Mouse (Mus musculus) myocyte (in vitro differentiated cells): Measurements from ENCODE around the gene Cybrd1. TPM values are rescaled to one million over a fixed set of nuclear protein-coding genes. Genes with fewer than 3 reads are reported as not detected.

ENCODE experiments used
- H3K27me3 ChIP-seq: one replicate; pipeline ENCODE4 v1.6.1; 2011; ENCODE audit not compliant: control insufficient read depth, insufficient read depth, insufficient read length
- H3K36me3 ChIP-seq: one replicate; pipeline ENCODE4 v1.6.1; 2011; ENCODE audit not compliant: control insufficient read depth, insufficient read depth
- H3K4me2 ChIP-seq: one replicate; pipeline ENCODE4 v1.6.1; 2011; ENCODE audit warnings: low read depth, control low read depth
- H3K4me3 ChIP-seq: one replicate; pipeline ENCODE4 v1.5.1; 2011; ENCODE audit warnings: mild to moderate bottlenecking, control low read depth, moderate library complexity
- H3K79me2 ChIP-seq: one replicate; pipeline ENCODE4 v1.6.1; 2011; ENCODE audit not compliant: control insufficient read depth, insufficient read depth
- H3ac ChIP-seq: one replicate; pipeline ENCODE4 v1.6.1; 2011; ENCODE audit not compliant: control insufficient read depth, insufficient read length
- CEBPB ChIP-seq: IDR thresholded peaks from 2 replicates; pipeline ENCODE4 v1.6.1; 2011; ENCODE audit warnings: mild to moderate bottlenecking, moderate library complexity; ENCODE audit not compliant: poor library complexity, insufficient read depth, severe bottlenecking
- E2F4 ChIP-seq: IDR thresholded peaks from one replicate; pipeline ENCODE4 v1.6.1; 2011; ENCODE audit warnings: mild to moderate bottlenecking, control low read depth, moderate library complexity; ENCODE audit not compliant: insufficient read depth
- MAX ChIP-seq: IDR thresholded peaks from one replicate; pipeline ENCODE4 v1.6.1; 2011; ENCODE audit warnings: low read depth, mild to moderate bottlenecking, control low read depth
- MYOD1 ChIP-seq, 3 experiments: IDR thresholded peaks; one replicate each; pipeline ENCODE4 v1.6.1; 2011; ENCODE audit warnings: control low read depth in 2 of 3, low read depth in 2 of 3, mild to moderate bottlenecking in 2 of 3, moderate library complexity in 1 of 3; ENCODE audit not compliant: insufficient read length in 2 of 3, control insufficient read depth in 1 of 3
- MYOG ChIP-seq, 3 experiments: IDR thresholded peaks; one replicate each; pipeline ENCODE4 v1.6.1; 2011; ENCODE audit warnings: control low read depth in 2 of 3, low read depth in 2 of 3, mild to moderate bottlenecking in 2 of 3; ENCODE audit not compliant: insufficient read length in 2 of 3, control insufficient read depth in 1 of 3, insufficient read depth in 1 of 3
- POLR2A ChIP-seq: IDR thresholded peaks from one replicate; pipeline ENCODE4 v1.6.1; 2011; ENCODE audit warnings: low read depth, mild to moderate bottlenecking, control low read depth, moderate library complexity; ENCODE audit not compliant: insufficient read length
- POLR2AphosphoS2 ChIP-seq: IDR thresholded peaks from one replicate; pipeline ENCODE4 v1.6.1; 2011; ENCODE audit warnings: low read depth, control low read depth; ENCODE audit not compliant: insufficient read length
- REST ChIP-seq: IDR thresholded peaks from one replicate; pipeline ENCODE4 v1.6.1; 2011; ENCODE audit warnings: mild to moderate bottlenecking, control low read depth, moderate library complexity; ENCODE audit not compliant: insufficient read depth, insufficient read length
- SRF ChIP-seq: IDR thresholded peaks from one replicate; pipeline ENCODE4 v1.6.1; 2011; ENCODE audit warnings: low read depth; ENCODE audit not compliant: control insufficient read depth, insufficient read length
- TCF12 ChIP-seq: IDR thresholded peaks from one replicate; pipeline ENCODE4 v1.6.1; 2011; ENCODE audit warnings: mild to moderate bottlenecking, control low read depth; ENCODE audit not compliant: poor library complexity, insufficient read depth, severe bottlenecking
- TCF3 ChIP-seq: IDR thresholded peaks from one replicate; pipeline ENCODE4 v1.6.1; 2011; ENCODE audit warnings: low read depth, control low read depth; ENCODE audit not compliant: insufficient read length
- USF1 ChIP-seq: IDR thresholded peaks from one replicate; pipeline ENCODE4 v1.6.1; 2011; ENCODE audit warnings: low read depth, mild to moderate bottlenecking, control low read depth, moderate library complexity
- polyA plus RNA-seq: library from polyadenylated mRNA; unstranded; fragments of >200 nt; fragmentation: generic; extraction: Trizol; gene quantifications from one replicate; pipeline ENCODE4 v1.2.1, GENCODE M21; 2012; ENCODE audit warnings: missing spikeins

The Cybrd1 gene
- polyA plus RNA-seq, result 0.02 TPM

- H3K79me2 ChIP-seq, result no peaks in the 10 kb centered on the region
- H3K4me2 ChIP-seq, result no peak within 1 kb of the TSS
- no peaks in the 10 kb centered on the region for H3K36me3 ChIP-seq
- no peak for TF ChIP-seq USF1
- H3K4me3 ChIP-seq, result no peak within 1 kb of the TSS
- H3K27me3 ChIP-seq, result no peaks in the 10 kb centered on the region
- H3ac ChIP-seq, result no peak within 1 kb of the TSS
These were observed at the start of gene Cybrd1 for GRCm38 (mm10) chr2:71117797-71118708. Gene Cybrd1 (plus strand): TSS chr2:71117923.

- Histone ChIP-seq H3K79me2 (no peaks in the 10 kb centered on the region), H3K4me3 (no peak overlapping the region), H3K4me2 (no peak overlapping the region), H3ac (no peak overlapping the region), H3K27me3 (no peaks in the 10 kb centered on the region), H3K36me3 (peaks cover 3% of the 10 kb centered on the region)
- TF ChIP-seq CEBPB (no peak), SRF (no peak), MAX (no peak), TCF3 (no peak), E2F4 (no peak), REST (no peak), POLR2A (no peak), USF1 (no peak), MYOD1 (IDR thresholded peaks at IDR 0.05; ENCODE audit: control insufficient read depth in 1 of 3, insufficient read length in 2 of 3, low read depth in 2 of 3) (no peak), TCF12 (no peak), MYOG (IDR thresholded peaks at IDR 0.05; ENCODE audit: control insufficient read depth in 1 of 3, insufficient read depth in 1 of 3, insufficient read length in 2 of 3, low read depth in 2 of 3) (no peak), POLR2AphosphoS2 (no peak)
These were observed 46.1 kb upstream of the Cybrd1 start for GRCm38 (mm10) chr2:71071601-71072000.

- H3K79me2 ChIP-seq, result no peaks in the 10 kb centered on the region
- no peak overlapping the region for H3K4me3 ChIP-seq
- no peak overlapping the region for H3K4me2 ChIP-seq
- peaks cover 8% of the 10 kb centered on the region for H3K36me3 ChIP-seq
- no peak overlapping the region for H3ac ChIP-seq
- no peaks in the 10 kb centered on the region for H3K27me3 ChIP-seq
- TF ChIP-seq REST, result no peak
- TF ChIP-seq E2F4, result no peak
- TF ChIP-seq MYOD1 (IDR thresholded peaks at IDR 0.05; ENCODE audit: control insufficient read depth in 1 of 3, insufficient read length in 2 of 3, low read depth in 2 of 3), result no peak
- no peak for TF ChIP-seq MAX
- no peak for TF ChIP-seq POLR2AphosphoS2
- TF ChIP-seq CEBPB, result no peak
- TF ChIP-seq TCF3, result no peak
- TF ChIP-seq TCF12, result no peak
- TF ChIP-seq POLR2A, result no peak
- TF ChIP-seq MYOG (IDR thresholded peaks at IDR 0.05; ENCODE audit: control insufficient read depth in 1 of 3, insufficient read depth in 1 of 3, insufficient read length in 2 of 3, low read depth in 2 of 3), result no peak
- no peak for TF ChIP-seq SRF
- no peak for TF ChIP-seq USF1
These were observed 44.4 kb upstream of the Cybrd1 start for GRCm38 (mm10) chr2:71073330-71073729.

GRCm38 (mm10) chr2:71073828-71074227, 43.9 kb upstream of the Cybrd1 start:
- Histone ChIP-seq H3ac (no peak overlapping the region), H3K4me2 (no peak overlapping the region), H3K79me2 (no peaks in the 10 kb centered on the region), H3K27me3 (no peaks in the 10 kb centered on the region), H3K4me3 (no peak overlapping the region), H3K36me3 (peaks cover 8% of the 10 kb centered on the region)
- TF ChIP-seq MYOG (IDR thresholded peaks at IDR 0.05; ENCODE audit: control insufficient read depth in 1 of 3, insufficient read depth in 1 of 3, insufficient read length in 2 of 3, low read depth in 2 of 3) (no peak), USF1 (no peak), TCF3 (no peak), POLR2A (no peak), SRF (no peak), TCF12 (no peak), E2F4 (no peak), MYOD1 (IDR thresholded peaks at IDR 0.05; ENCODE audit: control insufficient read depth in 1 of 3, insufficient read length in 2 of 3, low read depth in 2 of 3) (no peak), CEBPB (no peak)

- no peaks in the 10 kb centered on the region for H3K79me2 ChIP-seq
These were observed 35.3 kb upstream of the Cybrd1 start for GRCm38 (mm10) chr2:71082416-71082815.

More at GRCm38 (mm10) chr2:71082416-71082815, 35.3 kb upstream of the Cybrd1 start:
- Histone ChIP-seq H3K36me3 (peaks cover 3% of the 10 kb centered on the region), H3K4me3 (no peak overlapping the region), H3K27me3 (no peaks in the 10 kb centered on the region), H3ac (no peak overlapping the region), H3K4me2 (no peak overlapping the region)
- TF ChIP-seq MAX (no peak), REST (no peak), SRF (no peak), MYOG (IDR thresholded peaks at IDR 0.05; ENCODE audit: control insufficient read depth in 1 of 3, insufficient read depth in 1 of 3, insufficient read length in 2 of 3, low read depth in 2 of 3) (no peak), USF1 (no peak), E2F4 (no peak), POLR2AphosphoS2 (no peak), POLR2A (no peak), MYOD1 (IDR thresholded peaks at IDR 0.05; ENCODE audit: control insufficient read depth in 1 of 3, insufficient read length in 2 of 3, low read depth in 2 of 3) (no peak), TCF3 (no peak), CEBPB (no peak), TCF12 (no peak)
